Mouse (Mus musculus) left cerebral cortex, adult 18-20 months (tissue): ENCODE data around the gene Ces4a. TPM values are rescaled to one million over a fixed set of nuclear protein-coding genes. Genes with fewer than 3 reads are reported as not detected.
A peak's percentile ranks its signal among the peaks of the same experiment; 100 is the strongest.
"Not testable (repeated sequence)": the region's sequence is repeated elsewhere in the genome, so short reads cannot be mapped to it uniquely, and the experiment has no call there.

Experiments used
- DNase-seq, 2 experiments: peaks; one replicate each; pipeline ENCODE4 v3.0.0; 2021 to 2022; ENCODE audit warnings: low spot score in 2 of 2, mixed read lengths in 1 of 2
- long read RNA-seq, 2 experiments: library from polyadenylated mRNA; stranded (forward); transcript quantifications; one replicate each; pipeline ENCODE4 v2.0.0; 2021
- total RNA-seq, 2 experiments: library from RNA; stranded (reverse); gene quantifications; 2 replicates each; pipeline ENCODE4 v1.2.3; 2021

Ces4a gene
- total RNA-seq = not detected
- long read RNA-seq, experiment 1, partial matches to known transcripts = 0 of 1 reads
- long read RNA-seq, experiment 1, other reads (novel, unspliced or antisense) = 1 of 1 reads
- long read RNA-seq, experiment 2 = 0 reads

DNA sequence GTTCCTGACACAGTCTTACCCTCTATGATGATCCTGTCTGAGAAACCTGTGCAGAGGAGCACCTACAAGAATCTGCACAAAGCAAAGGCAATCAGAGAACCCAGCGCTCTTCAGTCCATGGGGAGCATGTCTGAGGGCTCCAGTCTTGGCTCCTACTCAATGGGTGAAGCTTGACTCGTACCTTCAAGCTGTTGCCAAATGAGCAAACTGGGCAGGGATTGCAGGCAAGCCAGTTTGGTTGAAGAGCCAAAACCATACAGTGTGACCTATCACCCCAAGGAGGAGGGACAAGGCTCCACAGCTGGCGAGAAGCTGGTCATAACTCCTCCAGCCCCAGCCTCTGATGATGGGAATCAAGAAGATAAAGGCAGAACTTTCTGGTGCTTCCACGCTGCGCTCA lies at the start of gene Ces4a:
Ces4a (plus strand) TSS at position 292 of the 400 bp plus-strand sequence.
- DNase-seq = no peak

- no peak for DNase-seq
Observed at GRCm38 (mm10) chr8:105083449-105084050, 48.0 kb upstream of the Ces4a start, which contains the start of gene Ces3b. Gene Ces3b (plus strand): TSS chr8:105083753.

- DNase-seq = not testable (repeated sequence)
Observed at GRCm38 (mm10) chr8:105088166-105088565, 43.4 kb upstream of the Ces4a start.

GRCm38 (mm10) chr8:105088581-105088980 lies 43.0 kb upstream of the Ces4a start:
- DNase-seq = no peak

GRCm38 (mm10) chr8:105093992-105094391 lies 37.6 kb upstream of the Ces4a start:
- no peak for DNase-seq

- not testable (repeated sequence) for DNase-seq
Observed at GRCm38 (mm10) chr8:105102101-105102785, 29.4 kb upstream of the Ces4a start.

GRCm38 (mm10) chr8:105103701-105104100 lies 27.9 kb upstream of the Ces4a start:
- DNase-seq = not testable (repeated sequence)

GRCm38 (mm10) chr8:105104220-105104619 lies 27.4 kb upstream of the Ces4a start:
- no peak for DNase-seq

GRCm38 (mm10) chr8:105129864-105130263 lies 1.7 kb upstream of the Ces4a start:
- DNase-seq = no peak

DNA sequence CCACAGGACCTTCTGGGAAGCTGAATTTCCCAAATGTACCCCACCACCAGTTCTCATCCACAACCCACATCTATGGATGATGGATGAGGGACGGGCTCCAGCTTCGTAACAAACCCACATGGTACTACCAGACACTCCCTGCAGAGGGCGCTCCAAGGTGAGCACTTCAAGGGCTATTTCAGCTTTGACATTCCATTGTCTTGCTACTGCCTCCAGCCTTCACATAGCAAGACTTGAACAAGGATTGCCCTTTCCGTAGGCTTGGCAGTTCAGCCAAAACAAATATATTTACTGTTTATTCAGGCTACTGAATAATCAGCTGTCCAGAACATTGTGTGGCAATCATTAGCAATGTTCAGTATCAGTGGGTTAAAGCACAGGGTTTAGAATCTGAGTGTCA lies 6.8 kb downstream of the Ces4a start:
- DNase-seq = peak; percentile 38 to 68

DNA sequence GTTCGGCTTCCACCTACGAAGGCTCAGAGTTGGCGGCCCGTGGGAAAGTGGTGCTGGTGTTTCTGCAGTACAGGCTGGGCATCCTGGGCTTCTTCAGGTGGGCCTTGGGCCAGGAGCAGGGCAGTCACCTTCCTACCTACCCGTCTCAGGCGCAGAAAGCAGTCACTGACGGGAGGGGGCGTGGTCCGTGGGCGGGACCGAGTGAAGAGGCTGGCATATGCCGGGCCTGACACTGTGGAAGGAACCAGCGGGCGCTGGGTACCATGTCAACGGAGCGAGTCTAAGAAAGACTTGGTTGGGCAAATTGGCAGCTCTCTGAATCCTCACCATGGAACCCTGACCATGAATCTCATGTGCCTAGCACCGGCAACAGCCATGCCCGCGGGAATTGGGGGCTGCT lies 10.8 kb downstream of the Ces4a start:
- DNase-seq = no peak

- no peak for DNase-seq
Observed at GRCm38 (mm10) chr8:105151654-105152053, 20.1 kb downstream of the Ces4a start.

DNA sequence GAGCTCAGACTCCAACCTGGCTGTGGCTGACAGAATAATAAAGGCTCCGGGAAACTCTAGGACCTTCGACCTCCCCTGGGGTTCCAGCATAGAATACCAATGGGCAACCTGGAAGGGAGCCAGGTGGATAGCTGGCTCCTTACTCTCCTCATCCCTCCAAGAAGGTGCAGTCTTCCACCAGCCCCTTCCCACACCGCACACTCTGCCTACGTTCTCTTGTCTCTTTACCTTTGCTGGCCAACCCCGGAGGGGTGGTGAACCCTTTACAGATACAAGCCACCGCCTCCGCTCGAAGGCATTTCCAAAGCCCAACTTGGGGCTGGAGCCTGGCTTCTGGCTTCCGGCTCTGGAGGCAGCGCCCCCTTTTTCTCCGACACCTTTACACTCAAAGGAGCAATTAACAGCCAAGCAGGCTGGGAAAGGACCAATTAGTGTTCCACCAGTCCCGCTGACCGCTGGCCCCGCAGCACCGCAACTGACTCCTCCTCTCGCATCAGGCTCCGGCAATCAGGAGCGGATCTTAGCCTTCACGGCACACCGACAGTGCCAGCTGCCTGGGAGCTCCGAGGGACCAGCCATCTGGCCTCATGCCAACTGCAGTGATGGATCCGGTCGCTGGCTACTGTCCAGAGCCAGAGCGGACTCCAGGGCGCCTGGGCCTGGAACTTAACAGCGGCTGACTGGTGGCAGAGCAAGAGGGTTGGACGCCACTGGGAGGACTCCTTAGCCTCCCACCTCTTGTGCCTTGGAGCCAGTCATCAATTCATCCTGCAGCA lies 21.2 kb downstream of the Ces4a start:
- DNase-seq = peak; percentile 48 to 69

DNA sequence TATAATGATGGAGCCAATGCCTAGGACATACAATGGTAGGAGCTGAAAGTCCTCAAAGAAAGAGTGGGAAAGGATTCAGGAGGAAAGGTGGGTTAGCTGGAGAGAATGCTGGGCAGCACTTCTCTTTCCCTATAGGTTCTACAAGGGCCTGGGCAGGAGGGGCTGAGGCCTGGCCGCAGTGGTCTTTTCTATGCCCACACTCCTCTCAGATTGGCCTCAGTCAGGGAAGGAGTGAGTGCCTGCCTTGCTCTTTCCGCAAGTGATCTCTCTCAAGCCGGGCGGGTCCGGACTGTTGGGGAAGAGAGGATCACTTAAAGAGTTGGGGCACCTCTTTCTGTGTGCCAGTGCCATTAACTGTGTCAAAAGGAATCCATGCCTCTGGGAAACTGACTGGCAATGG lies 22.7 kb downstream of the Ces4a start:
- no peak for DNase-seq

DNA sequence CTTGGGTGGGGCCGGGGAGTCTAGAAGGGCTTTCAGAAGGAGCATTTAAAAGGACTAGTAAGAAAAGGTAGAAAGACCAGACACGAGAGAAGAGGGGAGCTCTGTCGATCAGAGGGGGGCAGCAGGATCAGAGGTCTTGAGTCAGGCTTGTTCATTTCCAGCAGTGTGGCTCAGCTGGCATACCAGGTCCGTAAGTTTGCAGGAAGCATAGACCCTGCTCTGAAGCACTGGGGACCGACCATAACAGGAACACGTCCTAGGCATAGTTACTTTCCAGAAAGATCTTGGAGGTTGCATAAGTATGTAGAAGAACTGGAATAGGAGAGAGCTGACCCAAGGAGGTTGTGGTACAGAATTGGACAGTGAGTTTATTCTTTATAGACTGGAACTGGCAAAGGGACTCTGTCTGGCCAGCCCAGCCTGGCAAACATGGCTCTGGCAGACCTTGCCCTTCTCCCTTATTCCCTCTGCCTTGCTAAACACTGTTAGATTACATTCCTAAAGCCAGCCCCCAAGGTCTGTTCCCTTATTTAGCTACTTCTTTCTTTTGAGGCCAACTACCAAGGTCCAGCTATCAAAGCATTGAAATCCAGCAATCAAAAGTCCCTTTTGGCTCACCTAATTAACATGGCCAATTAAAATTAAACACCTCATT lies 23.6 kb downstream of the Ces4a start:
- DNase-seq = no peak

DNA sequence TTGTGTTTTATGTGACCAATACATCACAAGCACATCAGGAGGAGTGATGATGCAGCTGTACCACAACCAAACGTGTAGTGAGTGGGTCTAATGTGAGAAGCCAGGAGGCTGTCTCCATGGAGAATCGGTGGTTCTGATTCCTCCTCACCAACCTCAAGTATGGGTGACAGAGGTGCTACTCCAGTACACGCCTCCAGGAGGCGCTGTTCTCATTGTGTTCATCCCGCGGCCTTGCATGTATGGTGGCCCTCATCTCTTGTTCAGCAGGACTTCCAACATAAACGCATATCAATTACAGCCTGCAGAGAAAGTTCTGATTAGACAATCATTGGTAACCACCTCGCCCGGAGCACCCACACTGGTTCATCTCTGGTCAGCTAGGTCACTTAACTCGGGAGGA lies 26.0 kb downstream of the Ces4a start:
- DNase-seq = no peak

DNA sequence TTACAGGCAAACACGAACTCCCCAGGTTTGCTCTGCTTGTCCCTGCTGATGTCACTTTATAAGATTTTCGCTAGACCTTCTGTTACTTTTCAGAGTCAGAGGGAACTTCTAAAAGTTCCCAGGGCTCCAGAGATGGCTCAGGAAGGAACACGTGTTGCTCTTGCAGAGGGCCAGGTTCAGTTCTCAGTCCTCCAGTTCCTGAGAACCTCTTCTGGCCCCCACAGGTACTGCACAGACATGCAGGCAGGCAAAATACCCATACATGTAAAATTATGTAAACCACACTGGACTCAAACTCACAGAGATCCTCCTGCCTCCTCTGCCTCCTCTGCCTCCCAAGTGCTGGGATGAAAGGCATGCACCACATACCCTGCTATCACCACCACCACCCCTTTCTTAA lies 26.5 kb downstream of the Ces4a start:
- DNase-seq = no peak

DNA sequence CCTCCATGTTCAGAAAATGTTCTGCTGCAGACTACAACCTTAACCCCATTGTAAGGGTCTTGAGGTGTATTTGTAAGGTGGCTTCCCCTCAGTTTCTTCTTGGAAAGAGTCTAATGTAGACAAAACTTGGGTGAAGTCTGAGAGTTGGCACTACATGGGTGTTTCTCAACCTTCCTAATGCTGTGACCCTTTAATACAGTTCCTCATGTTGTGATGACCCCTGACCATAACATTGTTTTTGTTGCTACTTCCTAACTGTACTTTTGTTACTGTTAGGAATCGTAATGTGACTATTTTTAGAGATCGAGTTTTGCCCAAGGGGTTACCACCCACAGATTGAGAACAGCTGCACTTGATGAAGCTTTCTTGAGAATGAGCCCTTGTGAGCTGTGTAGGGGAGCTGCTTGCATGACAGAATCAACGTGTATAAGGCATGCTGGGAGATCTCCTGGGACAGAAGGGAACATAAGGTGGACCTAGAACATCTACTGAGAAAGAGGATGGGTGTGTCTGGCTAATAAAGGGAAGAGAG lies 29.6 kb downstream of the Ces4a start:
- DNase-seq = no peak

DNA sequence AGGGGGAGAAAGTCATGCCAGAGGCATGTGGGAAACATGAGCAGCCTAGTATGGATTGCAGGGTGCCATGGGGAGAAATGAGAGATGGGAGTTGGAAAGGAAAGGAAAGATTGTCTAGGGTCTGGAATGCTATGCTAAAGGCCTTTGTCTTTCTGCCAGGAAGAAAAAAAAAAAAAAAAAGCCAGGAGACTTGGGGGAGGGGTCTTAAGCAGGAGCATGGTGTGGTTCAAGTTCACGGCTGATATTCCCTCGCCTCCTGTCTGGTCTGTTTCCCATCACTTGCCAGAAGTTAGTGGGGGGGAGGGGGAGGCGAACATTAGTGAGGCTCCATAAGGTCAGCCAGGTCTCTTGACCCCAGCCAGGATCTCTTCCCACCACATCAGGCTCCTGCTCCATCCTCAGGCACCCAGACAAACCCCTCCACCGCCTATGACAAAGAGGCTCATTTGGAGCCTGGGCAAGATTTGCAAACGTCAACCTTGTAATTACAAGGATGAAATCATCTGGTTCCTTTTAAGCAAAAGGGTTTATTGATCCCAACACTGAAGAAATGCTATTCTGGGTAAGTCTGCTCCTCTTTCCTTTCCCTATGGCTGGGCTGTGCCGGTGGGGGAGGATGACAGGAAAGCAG lies 32.8 kb downstream of the Ces4a start:
- no peak for DNase-seq

DNA sequence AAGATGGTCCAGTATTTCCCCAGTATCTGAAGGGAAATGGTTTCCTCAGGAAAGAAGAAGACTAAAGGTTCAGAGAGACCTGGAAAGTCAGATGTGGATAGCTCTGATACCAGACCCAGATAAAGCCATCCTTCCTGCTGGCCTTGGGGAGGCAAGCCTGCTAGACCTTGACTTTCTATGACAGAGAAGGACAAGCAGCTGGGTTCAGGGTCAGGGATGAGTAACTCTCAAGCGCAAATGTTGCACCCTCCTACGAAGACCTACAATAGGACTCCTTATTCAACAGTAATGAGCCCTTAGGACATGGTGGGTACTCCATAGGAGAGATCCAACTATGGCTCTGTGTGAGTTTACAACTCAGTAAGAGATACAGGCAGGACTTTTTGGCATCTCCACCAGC lies 33.6 kb downstream of the Ces4a start:
- no peak for DNase-seq

- no peak for DNase-seq
Observed at GRCm38 (mm10) chr8:105167116-105167515, 35.5 kb downstream of the Ces4a start.
